Mouse (Mus musculus): ENCODE data around the gene Zkscan4. TPM values are rescaled to one million over a fixed set of nuclear protein-coding genes. Genes with fewer than 3 reads are reported as not detected.
"Not testable (repeated sequence)": the region's sequence is repeated elsewhere in the genome, so short reads cannot be mapped to it uniquely, and the experiment has no call there.

Zkscan4 gene
- total and polyA plus RNA-seq, 2 experiments from 2014 or later: 5.1 to 6.2 TPM

GRCm38 (mm10) chr13:21468061-21469019 is 10.4 kb upstream of the Zkscan4 start, which contains the start of gene Nkapl:
Gene Nkapl, minus strand, starts transcription at chr13:21468509.
- peak within 1 kb of the TSS; percentile 87 for H3K4me2 ChIP-seq (ENCODE audit: low read depth, low read length)
- H3K27ac ChIP-seq: peak within 1 kb of the TSS; percentile 73; the same call in 1 of the 2 replicates
- H3K4me1 ChIP-seq (ENCODE audit: insufficient read depth, low read length): no peaks in the 10 kb centered on the region
- peak within 1 kb of the TSS; percentile 67 for H3K9ac ChIP-seq (replicated peaks; ENCODE audit: low read length)
- H3K9me3 ChIP-seq (ENCODE audit: low read length): no peaks in the 10 kb centered on the region
- no peaks in the 10 kb centered on the region for H3K36me3 ChIP-seq (ENCODE audit: insufficient read depth, low read length)
- WGBS: 1% methylated on average over 54 of the region's 54 CpGs
- H3K27me3 ChIP-seq (ENCODE audit: insufficient read depth, low read length): 0 out of 2 replicates have a peak, but pooled peaks cover 4% of the 10 kb centered on the region
- DNase-seq (ENCODE audit: low spot score) (peak; percentile 92), ATAC-seq (peak; percentile 99)
- no peak for TF ChIP-seq CTCF (IDR thresholded peaks at IDR 0.05; ENCODE audit: low read depth)
- peak within 1 kb of the TSS; percentile 66 for H3K4me3 ChIP-seq (ENCODE audit: low read length)

GRCm38 (mm10) chr13:21469097-21469496 is 9.6 kb upstream of the Zkscan4 start:
- Histone ChIP-seq H3K9me3 (ENCODE audit: low read length) (no peaks in the 10 kb centered on the region), H3K4me2 (ENCODE audit: low read depth, low read length) (peak overlapping the region; percentile 87), H3K27ac (no peak overlapping the region), H3K9ac (replicated peaks; ENCODE audit: low read length) (no peak overlapping the region), H3K27me3 (ENCODE audit: insufficient read depth, low read length) (0 out of 2 replicates have a peak, but pooled peaks cover 4% of the 10 kb centered on the region), H3K4me3 (ENCODE audit: low read length) (no peak overlapping the region), H3K36me3 (ENCODE audit: insufficient read depth, low read length) (no peaks in the 10 kb centered on the region), H3K4me1 (ENCODE audit: insufficient read depth, low read length) (no peaks in the 10 kb centered on the region)
- DNase-seq (ENCODE audit: low spot score) (no peak), ATAC-seq (no peak)
- TF ChIP-seq CTCF (IDR thresholded peaks at IDR 0.05; ENCODE audit: low read depth): no peak
- WGBS: 24% methylated on average over 9 of the region's 9 CpGs

- Histone ChIP-seq H3K36me3 (ENCODE audit: insufficient read depth, low read length) (no peaks in the 10 kb centered on the region), H3K4me2 (ENCODE audit: low read depth, low read length) (no peak overlapping the region)
- 31% methylated on average over 4 of the region's 4 CpGs for WGBS
Measured at GRCm38 (mm10) chr13:21472427-21472826, 6.3 kb upstream of the Zkscan4 start.

GRCm38 (mm10) chr13:21486881-21487280 is 8.2 kb downstream of the Zkscan4 start:
- no peak overlapping the region for H3K27ac ChIP-seq
- WGBS: 94% methylated on average over 1 of the region's 1 CpGs
- no peak for TF ChIP-seq CTCF (IDR thresholded peaks at IDR 0.05; ENCODE audit: low read depth)

More at GRCm38 (mm10) chr13:21472427-21472826, 6.3 kb upstream of the Zkscan4 start:
- Histone ChIP-seq H3K4me3 (ENCODE audit: low read length) (no peak overlapping the region), H3K27ac (no peak overlapping the region), H3K9me3 (ENCODE audit: low read length) (no peaks in the 10 kb centered on the region), H3K9ac (replicated peaks; ENCODE audit: low read length) (no peak overlapping the region), H3K27me3 (ENCODE audit: insufficient read depth, low read length) (0 out of 2 replicates have a peak, but pooled peaks cover 4% of the 10 kb centered on the region), H3K4me1 (ENCODE audit: insufficient read depth, low read length) (no peaks in the 10 kb centered on the region)
- no peak for ATAC-seq
- DNase-seq (ENCODE audit: low spot score): no peak
- no peak for TF ChIP-seq CTCF (IDR thresholded peaks at IDR 0.05; ENCODE audit: low read depth)

GRCm38 (mm10) chr13:21492847-21493246 is 14.1 kb downstream of the Zkscan4 start:
- Histone ChIP-seq H3K36me3 (ENCODE audit: insufficient read depth, low read length) (no peaks in the 10 kb centered on the region), H3K4me3 (ENCODE audit: low read length) (no peak overlapping the region), H3K4me2 (ENCODE audit: low read depth, low read length) (no peak overlapping the region), H3K4me1 (ENCODE audit: insufficient read depth, low read length) (no peaks in the 10 kb centered on the region), H3K9me3 (ENCODE audit: low read length) (no peaks in the 10 kb centered on the region), H3K27ac (no peak overlapping the region), H3K9ac (replicated peaks; ENCODE audit: low read length) (no peak overlapping the region), H3K27me3 (ENCODE audit: insufficient read depth, low read length) (no peaks in the 10 kb centered on the region)
- 93% methylated on average over 5 of the region's 5 CpGs for WGBS
- ATAC-seq (no peak), DNase-seq (ENCODE audit: low spot score) (no peak)
- no peak for TF ChIP-seq CTCF (IDR thresholded peaks at IDR 0.05; ENCODE audit: low read depth)

More at GRCm38 (mm10) chr13:21486881-21487280, 8.2 kb downstream of the Zkscan4 start:
- no peak for ATAC-seq
- Histone ChIP-seq H3K4me1 (ENCODE audit: insufficient read depth, low read length) (no peaks in the 10 kb centered on the region), H3K27me3 (ENCODE audit: insufficient read depth, low read length) (no peaks in the 10 kb centered on the region), H3K4me3 (ENCODE audit: low read length) (no peak overlapping the region), H3K9me3 (ENCODE audit: low read length) (no peaks in the 10 kb centered on the region), H3K9ac (replicated peaks; ENCODE audit: low read length) (no peak overlapping the region), H3K4me2 (ENCODE audit: low read depth, low read length) (no peak overlapping the region), H3K36me3 (ENCODE audit: insufficient read depth, low read length) (peaks cover 15% of the 10 kb centered on the region; the same call in 1 of the 2 replicates)
- no peak for DNase-seq (ENCODE audit: low spot score)

- Histone ChIP-seq H3K36me3 (ENCODE audit: insufficient read depth, low read length) (no peaks in the 10 kb centered on the region), H3K4me3 (ENCODE audit: low read length) (no peak within 1 kb of the TSS), H3K4me1 (ENCODE audit: insufficient read depth, low read length) (no peaks in the 10 kb centered on the region), H3K27me3 (ENCODE audit: insufficient read depth, low read length) (no peaks in the 10 kb centered on the region), H3K9ac (replicated peaks; ENCODE audit: low read length) (no peak within 1 kb of the TSS), H3K9me3 (ENCODE audit: low read length) (no peaks in the 10 kb centered on the region), H3K27ac (no peak within 1 kb of the TSS), H3K4me2 (ENCODE audit: low read depth, low read length) (no peak within 1 kb of the TSS)
- ATAC-seq (no peak), DNase-seq (ENCODE audit: low spot score) (no peak)
- 92% methylated on average over 21 of the region's 21 CpGs for WGBS
- no peak for TF ChIP-seq CTCF (IDR thresholded peaks at IDR 0.05; ENCODE audit: low read depth)
Measured at GRCm38 (mm10) chr13:21495080-21495479, 16.4 kb downstream of the Zkscan4 start, which contains the start of gene AK157302. Gene AK157302, plus strand, starts transcription at chr13:21495223.

GRCm38 (mm10) chr13:21501182-21501581 is 22.5 kb downstream of the Zkscan4 start, which contains the start of gene Gm11273:
Gene Gm11273, minus strand, starts transcription at chr13:21501418.
- not testable (repeated sequence) for H3K9ac ChIP-seq (replicated peaks; ENCODE audit: low read length); H3K27me3 ChIP-seq (ENCODE audit: insufficient read depth, low read length); H3K9me3 ChIP-seq (ENCODE audit: low read length); ATAC-seq; H3K4me3 ChIP-seq (ENCODE audit: low read length); DNase-seq (ENCODE audit: low spot score); H3K36me3 ChIP-seq (ENCODE audit: insufficient read depth, low read length); H3K27ac ChIP-seq; H3K4me2 ChIP-seq (ENCODE audit: low read depth, low read length); H3K4me1 ChIP-seq (ENCODE audit: insufficient read depth, low read length)
- WGBS: 92% methylated on average over 17 of the region's 17 CpGs

Data from hindbrain, postnatal 0 days (tissue).